Mouse (Mus musculus) A20 (cell line): ENCODE measurements around the gene Slc39a3.
A peak's percentile ranks its signal among the peaks of the same experiment; 100 is the strongest.
"Not testable (repeated sequence)": the region's sequence is repeated elsewhere in the genome, so short reads cannot be mapped to it uniquely, and the experiment has no call there.

Source experiments
- DNase-seq: peaks from one replicate; pipeline ENCODE4 v3.0.0-alpha.2; 2011; ENCODE audit warnings: low read depth, low spot score

The Slc39a3 gene

DNA sequence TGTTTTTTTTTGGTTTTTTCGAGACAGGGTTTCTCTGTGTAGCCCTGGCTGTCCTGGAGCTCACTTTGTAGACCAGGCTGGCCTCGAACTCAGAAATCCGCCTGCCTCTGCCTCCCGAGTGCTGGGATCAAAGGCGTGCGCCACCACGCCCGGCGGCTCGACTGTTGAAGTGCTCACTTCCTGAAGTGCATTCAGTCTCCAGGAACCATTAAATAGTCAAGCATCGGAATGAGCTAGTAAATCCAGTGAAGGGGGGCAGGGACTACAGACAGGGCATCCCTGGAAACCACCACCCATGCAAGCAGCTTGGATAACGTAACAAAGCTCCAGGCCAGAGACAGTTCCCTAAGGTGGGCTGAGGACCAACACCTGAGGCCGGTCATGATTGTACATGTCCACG lies 8.0 kb upstream of the Slc39a3 start:
- DNase-seq: not testable (repeated sequence)

GRCm38 (mm10) chr10:81041458-81042175 lies 4.4 kb upstream of the Slc39a3 start:
- DNase-seq: peak; percentile 67

DNA sequence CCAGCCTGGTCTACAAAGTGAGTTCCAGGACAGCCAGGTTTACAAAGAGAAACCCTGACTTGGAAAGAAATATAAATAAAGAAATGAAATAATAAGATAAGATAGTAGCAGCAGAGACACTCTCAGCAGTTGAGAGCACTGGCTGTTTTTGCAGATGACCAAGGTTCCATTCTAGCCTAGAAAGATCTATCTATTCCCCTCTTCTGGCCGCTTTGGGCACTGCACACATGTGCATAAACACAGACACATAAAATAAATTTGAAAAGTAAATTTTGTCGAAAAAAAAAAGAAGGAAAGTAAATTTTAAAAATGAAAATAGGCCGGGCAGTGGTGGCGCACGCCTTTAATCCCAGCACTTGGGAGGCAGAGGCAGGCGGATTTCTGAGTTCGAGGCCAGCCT lies 975 bp downstream of the Slc39a3 start:
- DNase-seq: peak; percentile 59

GRCm38 (mm10) chr10:81033586-81033985 lies 3.6 kb downstream of the Slc39a3 start:
- DNase-seq: no peak

GRCm38 (mm10) chr10:81029031-81029430 lies 8.2 kb downstream of the Slc39a3 start:
- no peak for DNase-seq

- DNase-seq: no peak
Observed at GRCm38 (mm10) chr10:81028219-81028618, 9.0 kb downstream of the Slc39a3 start.

DNA sequence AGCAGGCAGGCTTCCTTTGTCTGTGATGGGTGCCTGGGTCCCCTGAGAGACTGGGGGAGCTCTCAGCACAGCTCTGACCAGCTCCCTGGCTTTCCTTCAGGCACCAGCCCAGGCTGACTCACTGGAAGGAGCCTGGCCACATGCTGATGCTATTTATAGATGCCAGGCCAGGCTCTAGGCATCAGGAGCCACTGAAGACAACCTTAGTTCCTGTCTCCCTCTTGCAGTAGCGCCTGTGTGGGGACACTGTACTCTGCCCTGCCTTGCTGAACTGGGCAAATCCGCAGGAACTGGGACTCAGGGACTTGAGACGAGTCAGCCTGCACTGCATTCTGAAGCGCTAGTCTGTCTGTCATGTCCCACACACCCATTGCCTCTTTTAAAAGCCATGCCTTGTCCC lies 9.9 kb downstream of the Slc39a3 start:
- no peak for DNase-seq

DNA sequence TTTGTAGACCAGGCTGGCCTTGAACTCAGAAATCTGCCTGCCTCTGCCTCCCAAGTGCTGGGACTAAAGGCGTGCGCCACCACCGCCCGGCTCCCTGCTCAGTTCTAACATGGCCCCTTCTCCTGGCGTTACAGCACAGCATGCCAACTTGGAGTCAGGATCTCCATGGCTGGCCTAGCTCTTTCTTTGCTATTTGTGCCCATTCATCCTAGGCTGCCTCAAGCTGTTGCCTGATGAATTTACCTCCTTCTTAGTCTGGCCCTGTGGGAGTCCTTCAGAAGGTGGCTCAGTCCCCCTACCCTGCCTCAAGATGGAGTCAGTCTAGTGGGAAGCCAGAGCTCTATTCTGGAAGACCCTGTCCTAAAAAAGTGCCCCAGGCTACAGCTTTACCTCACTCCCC lies 10.4 kb downstream of the Slc39a3 start:
- no peak for DNase-seq

- DNase-seq: no peak
Observed at GRCm38 (mm10) chr10:81025639-81026275, 11.5 kb downstream of the Slc39a3 start, which contains the start of gene Diras1. Gene Diras1 (minus strand): TSS chr10:81025662.

GRCm38 (mm10) chr10:81025047-81025621 lies 12.1 kb downstream of the Slc39a3 start:
- no peak for DNase-seq

DNA sequence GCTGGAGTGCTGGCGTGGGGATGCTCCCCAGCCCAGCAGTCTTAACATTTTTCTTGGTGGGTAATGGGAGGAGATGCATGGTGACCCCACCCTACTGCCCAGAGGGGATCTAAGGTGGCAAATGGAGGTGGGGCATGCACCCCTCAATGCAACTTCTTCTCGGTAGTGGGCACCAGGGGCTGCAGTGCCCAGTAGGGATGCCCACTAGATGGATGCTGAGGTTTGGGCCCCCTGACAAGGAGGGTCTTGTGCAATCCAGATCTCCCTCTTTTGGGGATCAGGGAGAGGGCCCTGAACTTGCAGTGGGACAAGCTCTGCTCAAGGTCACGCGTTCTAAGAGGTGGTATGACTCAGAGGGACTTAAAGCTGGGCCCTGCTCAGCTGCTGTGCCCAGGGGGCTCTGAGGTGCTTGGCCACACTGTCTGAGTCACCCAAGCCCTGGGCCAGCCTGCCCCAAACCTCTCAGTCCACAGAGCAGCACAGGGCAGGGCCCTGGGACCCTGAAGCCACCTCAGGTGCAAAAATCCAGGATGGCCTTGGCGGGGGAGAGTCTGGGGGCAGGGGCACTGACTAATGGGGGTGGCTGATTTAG lies 12.8 kb downstream of the Slc39a3 start:
- DNase-seq: no peak

DNA sequence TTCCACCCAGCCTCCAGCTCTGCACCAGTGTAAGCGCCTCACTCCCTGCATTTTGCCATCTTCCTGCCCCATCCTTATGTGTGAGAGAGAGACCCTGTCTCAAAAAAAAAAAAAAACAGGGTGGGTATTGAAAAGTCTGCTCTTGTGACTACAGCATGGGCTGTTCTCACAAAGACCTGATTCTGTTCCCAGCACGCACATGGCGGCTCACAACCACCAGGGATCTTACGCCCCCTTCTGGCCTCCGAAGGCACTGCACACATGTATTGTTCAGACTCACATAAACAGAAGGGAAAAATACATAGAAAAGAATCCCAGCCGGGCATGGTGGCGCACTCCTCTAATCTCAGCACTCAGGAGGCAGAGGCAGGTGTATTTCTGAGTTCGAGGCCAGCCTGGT lies 14.5 kb downstream of the Slc39a3 start:
- peak; percentile 62 for DNase-seq

- DNase-seq: no peak
Observed at GRCm38 (mm10) chr10:81021547-81022110, 15.6 kb downstream of the Slc39a3 start.

- no peak for DNase-seq
Observed at GRCm38 (mm10) chr10:81020207-81020606, 17.0 kb downstream of the Slc39a3 start.

DNA sequence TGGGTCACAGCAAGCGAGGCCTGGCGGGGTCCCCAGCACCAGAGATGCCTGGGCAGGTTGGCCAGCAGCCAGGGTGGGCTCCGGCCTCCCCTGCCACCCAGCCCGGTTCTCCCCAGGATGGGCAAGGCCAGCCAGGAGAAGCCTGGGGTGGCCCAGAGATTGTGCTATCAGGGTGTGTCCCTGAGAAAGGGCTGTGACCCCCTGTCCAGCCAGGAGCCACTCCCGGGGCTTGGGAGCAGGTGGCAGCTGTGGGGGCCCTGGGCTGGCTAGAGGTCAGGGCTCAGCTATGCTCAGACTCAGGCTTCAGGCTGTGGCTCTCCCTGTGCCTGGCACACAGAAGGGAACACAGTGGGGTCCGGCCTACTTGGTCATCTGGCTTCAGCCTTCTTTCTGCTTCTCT lies 17.5 kb downstream of the Slc39a3 start:
- DNase-seq: no peak

DNA sequence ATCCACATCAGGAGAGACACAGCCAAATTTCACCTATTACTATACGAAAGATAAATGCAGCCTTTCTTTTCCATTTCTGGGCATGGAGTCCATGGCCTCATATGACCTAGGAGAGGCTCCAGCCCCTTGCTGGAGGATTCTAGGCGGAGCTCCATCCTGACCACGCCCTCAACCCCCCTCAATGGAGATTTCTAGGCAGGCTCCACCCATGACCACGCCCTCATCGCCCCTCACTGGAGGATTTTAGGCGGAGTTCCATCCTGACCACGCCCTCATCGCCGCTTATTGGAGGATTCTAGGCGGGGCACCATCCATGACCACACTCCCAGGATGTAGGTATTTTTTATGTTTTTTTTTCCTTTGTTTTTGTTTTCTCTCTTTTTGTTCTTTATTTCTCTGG lies 18.9 kb downstream of the Slc39a3 start:
- DNase-seq: peak; percentile 82

DNA sequence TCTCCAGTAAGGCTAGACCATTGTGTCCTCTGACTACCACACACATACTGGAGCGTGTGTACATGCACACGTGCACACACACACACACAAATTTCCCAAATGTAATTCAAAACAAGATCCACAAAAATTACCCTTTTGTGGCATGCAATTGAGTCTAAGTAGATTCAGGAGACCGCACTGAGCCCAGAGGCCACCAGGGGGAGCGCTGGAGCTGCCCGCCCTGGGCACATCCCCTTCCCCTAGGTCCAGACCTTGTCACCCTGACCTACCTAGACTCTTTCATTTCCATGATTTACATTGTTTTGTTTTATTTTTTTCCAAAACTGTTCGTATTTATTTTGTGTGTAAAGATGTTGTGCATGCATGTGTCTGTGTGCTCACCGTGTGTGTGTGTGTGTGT lies 20.6 kb downstream of the Slc39a3 start:
- peak; percentile 71 for DNase-seq

DNA sequence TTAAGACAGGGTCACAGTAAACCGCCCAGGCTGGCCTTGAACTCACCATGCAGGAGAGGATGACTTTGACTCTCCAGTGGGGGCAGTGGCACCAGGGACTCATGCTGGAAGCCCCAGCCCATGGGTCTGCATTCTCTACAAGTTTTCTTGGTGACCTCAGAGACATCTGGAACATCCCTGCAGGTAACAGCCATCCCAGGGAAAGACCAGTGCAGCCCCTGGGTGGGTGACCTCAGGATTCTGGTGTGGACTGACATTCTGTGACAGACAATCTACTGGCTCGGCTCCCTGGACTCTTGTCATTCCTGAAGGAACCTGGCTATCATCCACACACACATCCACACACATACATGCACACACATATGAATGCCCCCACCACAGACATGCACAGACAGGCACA lies 21.6 kb downstream of the Slc39a3 start:
- no peak for DNase-seq

DNA sequence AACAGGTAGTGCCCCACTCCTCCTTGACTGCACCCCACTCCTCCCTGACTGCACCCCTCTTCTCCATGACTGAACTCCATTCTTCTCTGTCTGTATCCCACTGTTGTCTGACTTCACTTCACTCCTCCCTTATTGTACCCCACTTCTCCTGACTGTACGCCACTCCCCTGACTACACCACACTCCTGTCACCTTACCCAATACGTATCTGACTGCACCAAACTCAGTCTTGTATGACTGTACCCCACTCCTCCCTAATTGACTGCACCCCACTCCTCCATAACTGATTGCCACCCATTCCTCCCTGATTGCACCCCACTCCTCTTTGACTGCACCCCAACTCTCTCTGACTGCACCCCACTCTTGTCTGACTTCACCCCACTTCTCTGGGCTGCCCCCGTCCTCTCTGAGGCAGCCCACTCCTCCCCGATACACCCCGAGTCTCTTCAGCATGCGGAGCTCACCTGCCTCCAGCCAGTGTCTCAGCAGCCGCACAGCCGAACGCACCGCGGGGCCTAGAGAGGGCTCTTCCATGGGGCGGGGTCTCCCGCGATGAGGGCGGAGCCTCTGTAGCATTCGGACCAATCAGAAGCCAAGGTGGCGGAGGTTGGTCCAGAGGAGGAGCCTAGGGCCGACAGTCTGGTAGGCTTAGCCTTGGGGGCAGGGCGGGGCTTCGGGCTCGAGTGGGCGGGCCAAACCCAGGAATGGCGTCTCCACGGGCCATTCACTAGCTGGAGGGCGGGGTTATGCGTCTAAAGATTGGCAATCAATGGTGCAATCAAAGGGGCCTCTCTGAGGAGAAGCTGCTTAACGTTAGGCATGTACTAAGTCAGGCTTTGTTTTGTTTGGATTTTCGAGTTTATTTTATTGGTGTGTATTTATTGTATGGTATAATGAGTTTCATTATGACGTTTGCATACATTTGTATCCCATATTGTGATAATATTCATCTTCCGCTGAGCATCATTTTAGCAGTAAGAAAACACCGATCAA lies 22.5 kb downstream of the Slc39a3 start, which contains the start of gene Gng7:
Gng7 (minus strand) TSS at position 553 of the 992 bp plus-strand sequence.
- DNase-seq: peak; percentile 99

DNA sequence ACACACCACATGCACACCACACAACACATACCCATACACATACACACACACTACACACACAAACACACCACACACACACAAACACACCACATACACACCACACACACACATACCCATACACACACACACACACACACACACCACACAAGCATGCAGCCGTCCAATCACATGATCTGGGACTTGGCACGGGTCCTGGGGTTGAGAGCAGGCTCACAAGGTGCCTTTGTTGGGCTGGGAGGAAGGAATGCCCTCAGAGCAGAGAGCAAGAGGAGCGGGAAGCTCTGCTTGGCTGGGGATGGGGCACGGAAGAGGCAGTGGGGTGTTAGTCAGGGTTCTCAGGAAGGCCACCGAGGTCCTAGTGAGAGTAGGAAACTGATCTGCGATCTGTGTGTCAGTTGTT lies 26.4 kb downstream of the Slc39a3 start:
- DNase-seq: no peak

DNA sequence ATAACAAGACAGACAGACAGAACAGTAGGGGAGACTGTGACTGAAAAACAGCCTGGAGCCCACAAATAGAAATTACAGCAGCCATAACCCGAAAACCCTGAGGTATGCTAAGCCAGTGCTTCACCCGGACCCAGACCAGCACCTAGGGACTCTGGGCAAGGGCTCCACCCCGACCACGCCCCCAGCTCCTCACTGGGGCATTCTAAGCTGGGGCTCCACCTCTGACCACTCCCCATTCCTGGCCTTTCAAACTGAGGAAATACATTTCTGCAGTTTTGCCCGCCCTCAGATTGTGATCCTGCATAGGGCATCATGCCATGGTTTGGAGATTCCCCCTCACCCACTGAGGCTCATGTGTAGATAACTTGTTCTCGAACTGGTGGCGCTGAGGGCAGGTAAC lies 30.0 kb downstream of the Slc39a3 start:
- DNase-seq: peak; percentile 50
